Mouse (Mus musculus): Measurements from ENCODE around the gene Arhgap32. TPM values are rescaled to one million over a fixed set of nuclear protein-coding genes. Genes with fewer than 3 reads are reported as not detected.

Gene Arhgap32
- total RNA-seq, 4 experiments from 2014 or later: 46.2 to 73.2 (median 62.9) TPM

- no peak for DNase-seq
Measured at GRCm38 (mm10) chr9:32204450-32204990, 88.6 kb downstream of the Arhgap32 start.

- DNase-seq: no peak
Measured at GRCm38 (mm10) chr9:32207133-32207532, 91.2 kb downstream of the Arhgap32 start.

GRCm38 (mm10) chr9:32208071-32208470, 92.1 kb downstream of the Arhgap32 start:
- no peak for DNase-seq

GRCm38 (mm10) chr9:32216820-32217567, 101.1 kb downstream of the Arhgap32 start:
- DNase-seq: no peak

DNA sequence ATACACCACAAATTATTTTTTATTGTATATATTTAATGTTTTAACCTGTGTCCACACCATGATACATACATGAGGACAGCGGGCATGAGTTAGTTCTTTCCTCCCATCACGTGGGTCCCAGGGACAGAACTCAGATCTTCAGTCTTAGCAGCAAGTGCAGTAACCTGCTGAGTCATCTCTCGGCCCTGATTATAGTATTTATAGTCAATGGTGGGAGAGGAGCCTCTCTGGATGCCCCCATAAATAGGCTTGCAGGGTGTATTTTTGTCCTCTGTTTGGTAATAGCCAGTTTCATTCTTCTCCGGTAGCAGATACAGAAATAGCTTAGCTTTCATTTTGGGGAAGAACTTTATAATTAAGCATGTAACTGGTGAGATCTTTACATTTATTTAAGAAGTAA, 103.5 kb downstream of the Arhgap32 start:
- DNase-seq: no peak

GRCm38 (mm10) chr9:32222184-32222583, 106.2 kb downstream of the Arhgap32 start:
- DNase-seq: no peak

DNA sequence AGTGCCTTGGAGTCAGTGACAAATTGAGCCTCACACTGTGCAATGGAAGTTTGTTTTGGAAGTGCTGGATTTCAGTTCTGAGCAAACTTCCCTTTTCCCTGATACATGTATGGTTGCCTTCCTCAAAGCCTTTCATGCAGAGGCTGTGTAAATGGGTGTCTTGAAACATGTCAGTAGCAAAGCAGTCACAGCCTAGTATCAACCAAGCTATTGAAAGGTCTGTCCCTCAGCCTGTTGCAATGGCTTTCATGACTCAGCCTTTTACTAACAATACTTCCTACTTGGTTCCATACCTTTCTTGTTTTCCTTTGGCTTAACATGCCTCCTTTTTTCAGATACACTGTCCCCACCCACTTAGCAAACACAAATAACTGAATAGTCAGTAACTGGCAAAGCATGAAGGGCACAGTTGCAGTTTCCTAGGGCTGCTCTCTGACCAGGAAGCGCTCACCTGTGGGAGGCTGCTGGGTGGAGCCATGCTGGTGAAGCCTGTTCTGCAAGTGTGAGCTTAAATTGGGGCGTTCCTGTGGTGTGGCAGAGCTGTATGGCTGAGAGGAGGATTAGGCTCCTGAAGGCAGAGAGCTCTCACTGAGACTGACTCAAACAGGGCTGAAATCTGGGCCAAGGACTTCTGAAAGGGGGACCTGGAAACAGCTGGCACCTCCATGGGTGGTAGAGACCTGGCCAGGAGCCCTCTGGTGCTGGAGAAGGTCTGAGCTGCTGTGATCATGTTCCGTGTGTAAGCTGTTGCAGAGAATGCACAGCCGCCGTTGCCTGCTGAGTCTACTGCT, 108.0 kb downstream of the Arhgap32 start:
- peak; percentile 26 for DNase-seq

GRCm38 (mm10) chr9:32224937-32225336, 109.0 kb downstream of the Arhgap32 start:
- no peak for DNase-seq

DNA sequence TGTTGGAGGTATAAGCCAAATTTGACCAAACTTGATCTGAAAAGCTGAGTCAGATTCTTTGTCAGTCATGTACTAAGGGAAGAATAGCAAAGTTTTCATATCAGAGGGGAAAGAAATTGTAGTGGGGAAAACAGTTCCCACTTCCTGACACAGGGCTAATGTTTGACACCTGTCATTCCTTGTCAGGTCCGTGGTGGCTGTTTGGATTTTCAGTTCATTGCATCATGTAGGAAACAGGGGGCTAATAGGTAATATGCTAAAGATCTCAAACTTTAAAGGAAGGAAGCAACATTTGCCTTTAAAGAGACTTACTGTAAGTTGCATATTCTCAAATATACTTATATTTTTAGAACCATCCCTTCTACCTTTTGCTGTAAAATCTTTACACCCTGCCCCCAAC, 109.6 kb downstream of the Arhgap32 start:
- no peak for DNase-seq

DNA sequence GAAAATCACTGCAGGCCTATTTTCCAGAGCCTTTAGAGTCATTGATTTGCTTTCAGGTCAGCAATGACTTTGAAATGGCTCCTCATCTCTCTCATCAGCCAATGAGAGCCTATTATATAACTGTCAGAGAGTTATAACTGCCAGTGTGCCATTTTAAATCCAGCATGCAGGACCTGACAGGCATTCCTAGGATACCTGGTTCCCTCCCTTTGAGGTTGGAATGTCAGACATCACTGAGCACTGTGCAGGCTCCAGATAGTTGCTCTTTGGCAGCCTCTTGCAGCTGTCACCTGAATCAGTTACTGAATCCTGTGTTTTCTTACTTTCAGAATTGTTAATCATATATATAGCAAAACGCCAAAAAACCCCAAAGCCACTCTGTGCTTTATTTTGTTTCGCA, 111.1 kb downstream of the Arhgap32 start:
- no peak for DNase-seq

- DNase-seq: no peak
Measured at GRCm38 (mm10) chr9:32233593-32233992, 117.7 kb downstream of the Arhgap32 start.

GRCm38 (mm10) chr9:32234767-32235489, 119.0 kb downstream of the Arhgap32 start:
- no peak for DNase-seq

DNA sequence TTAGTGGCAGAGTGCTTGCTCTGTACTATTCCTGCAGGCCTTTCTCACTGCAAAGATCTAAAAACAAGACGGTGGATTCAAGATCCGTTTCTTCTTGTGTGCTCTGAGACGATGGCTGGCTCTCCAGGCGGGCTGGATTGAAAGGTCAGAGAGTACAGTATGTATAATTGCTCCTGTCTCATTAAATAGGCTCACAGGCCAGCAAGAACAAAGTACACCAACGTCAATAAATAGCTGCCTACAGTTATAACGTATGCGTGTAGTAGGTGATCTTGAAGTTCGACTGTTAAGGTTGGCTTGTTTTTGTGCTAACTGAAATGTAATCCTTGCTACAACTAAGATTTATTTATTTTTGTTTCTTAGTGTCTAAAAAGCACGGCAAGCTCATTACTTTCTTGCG, 123.0 kb downstream of the Arhgap32 start:
- no peak for DNase-seq

GRCm38 (mm10) chr9:32239427-32239826, 123.5 kb downstream of the Arhgap32 start:
- no peak for DNase-seq

GRCm38 (mm10) chr9:32240449-32240848, 124.5 kb downstream of the Arhgap32 start:
- no peak for DNase-seq

DNA sequence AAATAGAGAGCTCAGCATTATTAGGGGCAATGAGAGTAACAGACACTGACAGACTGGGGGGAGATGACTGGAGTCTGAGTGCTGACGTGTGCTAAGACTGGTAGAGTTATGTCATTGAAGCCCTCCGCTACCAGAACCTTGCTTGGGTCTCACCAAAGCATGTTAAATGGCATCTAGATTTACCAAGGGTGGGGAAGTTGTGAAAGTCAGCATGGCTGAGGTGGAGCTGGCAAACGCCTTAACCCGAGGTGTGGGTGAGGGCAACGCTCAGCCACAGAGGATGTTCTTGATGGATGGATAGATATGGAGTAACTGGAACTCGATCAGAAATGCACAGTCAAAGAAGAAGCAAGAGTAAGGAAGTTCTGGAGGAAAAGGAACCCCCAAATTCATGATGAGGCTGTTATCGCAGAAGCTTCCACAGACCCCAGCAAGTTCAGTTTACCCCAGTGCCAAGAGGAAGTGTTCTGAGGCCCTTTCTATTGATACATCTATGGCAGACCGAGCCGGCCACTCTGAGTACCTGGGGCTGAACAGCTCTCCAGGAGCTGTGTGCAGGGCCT, 125.8 kb downstream of the Arhgap32 start:
- DNase-seq: no peak

DNA sequence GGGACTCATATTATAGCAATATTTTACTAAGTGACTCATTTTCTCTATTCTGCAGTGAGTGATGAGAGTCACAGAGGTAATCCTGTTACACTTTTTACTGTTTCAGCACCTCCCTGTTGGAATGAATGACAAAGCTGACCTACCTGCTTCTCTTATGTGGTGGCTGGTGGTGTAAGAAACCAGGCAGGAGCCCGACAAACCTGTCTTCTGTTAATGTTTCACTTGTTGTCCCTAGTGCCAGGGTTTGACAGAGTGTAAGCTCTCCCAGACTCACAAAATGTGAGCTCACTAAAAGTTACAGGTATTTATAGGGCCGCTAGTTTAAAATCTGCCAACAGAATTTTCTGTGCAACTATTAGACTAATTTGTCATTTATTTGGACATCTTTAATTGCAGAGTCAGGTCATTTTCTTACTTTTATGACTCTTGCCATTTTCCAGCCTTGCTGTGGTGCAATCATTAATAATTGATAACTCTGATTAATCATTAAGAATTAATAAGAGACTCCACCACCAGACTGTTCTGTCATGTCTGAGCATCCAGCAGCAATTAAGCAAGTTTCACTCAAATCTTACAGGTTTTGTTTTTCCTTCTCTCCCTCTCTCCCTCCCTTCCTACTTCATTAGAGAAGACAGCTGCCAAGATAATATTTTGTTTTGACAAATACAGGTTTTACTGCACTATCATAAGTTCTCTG, 127.1 kb downstream of the Arhgap32 start:
- no peak for DNase-seq

- DNase-seq: no peak
Measured at GRCm38 (mm10) chr9:32245237-32245636, 129.3 kb downstream of the Arhgap32 start.

- DNase-seq: no peak
Measured at GRCm38 (mm10) chr9:32246123-32246716, 130.3 kb downstream of the Arhgap32 start.

- DNase-seq: no peak
Measured at GRCm38 (mm10) chr9:32250486-32250885, 134.6 kb downstream of the Arhgap32 start.

DNA sequence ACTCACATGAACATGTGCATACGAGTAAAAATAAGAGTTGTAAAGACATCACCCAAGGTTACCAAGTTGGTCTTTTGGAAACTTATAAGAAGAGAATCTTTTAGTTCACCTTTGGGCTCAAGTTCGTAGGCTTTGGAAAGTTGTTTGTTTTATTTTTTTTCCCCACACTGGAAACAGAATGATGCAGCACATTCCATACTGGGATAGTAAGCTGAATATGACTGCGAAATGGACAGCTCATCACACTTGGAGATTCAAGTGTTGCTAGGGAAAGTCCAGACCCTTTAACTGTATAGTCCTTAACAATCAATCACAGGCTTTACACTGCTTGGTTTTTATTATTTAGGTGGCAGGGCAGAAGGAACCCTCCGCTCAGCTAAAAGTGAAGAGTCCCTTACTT, 137.8 kb downstream of the Arhgap32 start:
- DNase-seq: no peak

Measured in adrenal gland, adult 8-10 months (tissue).